Mouse (Mus musculus): Measurements from ENCODE around the gene Bahcc1.

Bahcc1 gene

GRCm38 (mm10) chr11:120206669-120207090 lies 26.1 kb upstream of the Bahcc1 start:
- no peak for DNase-seq (ENCODE audit: low read depth, low spot score)

GRCm38 (mm10) chr11:120208848-120209247 lies 23.9 kb upstream of the Bahcc1 start:
- peak; percentile 42 for DNase-seq (ENCODE audit: low read depth, low spot score)

- DNase-seq (ENCODE audit: low read depth, low spot score): no peak
Measured at GRCm38 (mm10) chr11:120209462-120209861, 23.3 kb upstream of the Bahcc1 start.

- no peak for DNase-seq (ENCODE audit: low read depth, low spot score)
Measured at GRCm38 (mm10) chr11:120215726-120216241, 17.0 kb upstream of the Bahcc1 start.

GRCm38 (mm10) chr11:120216540-120217324 lies 16.0 kb upstream of the Bahcc1 start:
- DNase-seq (ENCODE audit: low read depth, low spot score): no peak

- DNase-seq (ENCODE audit: low read depth, low spot score): no peak
Measured at GRCm38 (mm10) chr11:120218176-120218856, 14.4 kb upstream of the Bahcc1 start.

GRCm38 (mm10) chr11:120218946-120219345 lies 13.8 kb upstream of the Bahcc1 start:
- DNase-seq (ENCODE audit: low read depth, low spot score): no peak

GRCm38 (mm10) chr11:120219916-120220522 lies 12.7 kb upstream of the Bahcc1 start:
- peak; percentile 34 for DNase-seq (ENCODE audit: low read depth, low spot score)

GRCm38 (mm10) chr11:120220963-120221827 lies 11.6 kb upstream of the Bahcc1 start:
- no peak for DNase-seq (ENCODE audit: low read depth, low spot score)

GRCm38 (mm10) chr11:120222425-120223104 lies 10.2 kb upstream of the Bahcc1 start:
- DNase-seq (ENCODE audit: low read depth, low spot score): no peak

- DNase-seq (ENCODE audit: low read depth, low spot score): no peak
Measured at GRCm38 (mm10) chr11:120223586-120224487, 8.9 kb upstream of the Bahcc1 start.

- DNase-seq (ENCODE audit: low read depth, low spot score): no peak
Measured at GRCm38 (mm10) chr11:120224488-120225255, 8.1 kb upstream of the Bahcc1 start.

GRCm38 (mm10) chr11:120225256-120226195 lies 7.2 kb upstream of the Bahcc1 start:
- DNase-seq (ENCODE audit: low read depth, low spot score): no peak

- DNase-seq (ENCODE audit: low read depth, low spot score): no peak
Measured at GRCm38 (mm10) chr11:120226421-120227280, 6.1 kb upstream of the Bahcc1 start.

- DNase-seq (ENCODE audit: low read depth, low spot score): no peak
Measured at GRCm38 (mm10) chr11:120227571-120228051, 5.1 kb upstream of the Bahcc1 start.

- no peak for DNase-seq (ENCODE audit: low read depth, low spot score)
Measured at GRCm38 (mm10) chr11:120228116-120228890, 4.4 kb upstream of the Bahcc1 start.

All from 3T3-L1 (cell line).